Mouse (Mus musculus) spleen, adult 2 months (tissue): ENCODE measurements around the gene Dusp1.

ENCODE experiments used
- CTCF ChIP-seq: fragments of 200-500 bp; IDR thresholded peaks from 2 replicates; pipeline ENCODE4 v1.5.1; 2011; ENCODE audit warnings: mild to moderate bottlenecking, inconsistent platforms; ENCODE audit not compliant: insufficient read depth, insufficient read length, insufficient replicate concordance; ENCODE audit errors: extremely low read depth
- POLR2A ChIP-seq: fragments of 200-500 bp; IDR thresholded peaks from 2 replicates; pipeline ENCODE4 v1.6.1; 2011; ENCODE audit warnings: low read depth, low read length, inconsistent platforms

DNA sequence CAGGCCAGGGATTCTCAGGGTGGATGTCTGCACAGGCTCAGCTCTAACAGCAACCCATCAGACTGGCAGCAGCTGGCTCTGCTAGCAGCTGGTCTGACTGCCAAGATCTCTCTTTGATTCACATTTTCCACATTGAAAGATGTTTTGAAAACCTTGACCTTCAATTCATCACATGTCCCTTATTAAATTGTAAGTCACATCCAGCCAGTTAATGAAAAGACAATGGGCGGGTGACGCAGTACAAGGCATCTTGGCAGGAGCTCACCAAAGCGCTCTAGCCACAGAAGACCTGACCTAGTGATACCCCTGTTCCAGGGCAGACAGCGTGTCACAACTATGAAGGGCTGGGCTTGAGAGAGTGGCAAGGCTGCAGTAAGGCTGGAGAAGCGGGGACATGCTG is 20.4 kb upstream of the Dusp1 start:
- TF ChIP-seq CTCF (no peak), POLR2A (no peak)
